Mouse (Mus musculus): ENCODE results near the gene Mea1.

The Mea1 gene

GRCm38 (mm10) chr17:46704887-46705835, 26.6 kb downstream of the Mea1 start, which contains the start of gene Ppp2r5d:
Gene Ppp2r5d (minus strand): TSS chr17:46705111.
- DNase-seq (ENCODE audit: low spot score): peak; percentile 95

GRCm38 (mm10) chr17:46706375-46707089, 27.9 kb downstream of the Mea1 start:
- no peak for DNase-seq (ENCODE audit: low spot score)

- peak; percentile 89 for DNase-seq (ENCODE audit: low spot score)
These were observed 32.5 kb downstream of the Mea1 start, which contains the start of gene Pex6 for GRCm38 (mm10) chr17:46710959-46711597. Gene Pex6 (plus strand): TSS chr17:46711463.

GRCm38 (mm10) chr17:46711612-46712271, 33.1 kb downstream of the Mea1 start:
- peak; percentile 61 for DNase-seq (ENCODE audit: low spot score)

- DNase-seq (ENCODE audit: low spot score): no peak
These were observed 33.8 kb downstream of the Mea1 start for GRCm38 (mm10) chr17:46712442-46712841.

GRCm38 (mm10) chr17:46713849-46714248, 35.3 kb downstream of the Mea1 start:
- DNase-seq (ENCODE audit: low spot score): no peak

GRCm38 (mm10) chr17:46714756-46715481, 36.3 kb downstream of the Mea1 start:
- no peak for DNase-seq (ENCODE audit: low spot score)

- DNase-seq (ENCODE audit: low spot score): no peak
These were observed 42.5 kb downstream of the Mea1 start for GRCm38 (mm10) chr17:46721077-46721476.

- DNase-seq (ENCODE audit: low spot score): no peak
These were observed 46.0 kb downstream of the Mea1 start for GRCm38 (mm10) chr17:46724477-46725084.

GRCm38 (mm10) chr17:46725273-46725672, 46.7 kb downstream of the Mea1 start:
- no peak for DNase-seq (ENCODE audit: low spot score)

GRCm38 (mm10) chr17:46725731-46726645, 47.4 kb downstream of the Mea1 start:
- no peak for DNase-seq (ENCODE audit: low spot score)

GRCm38 (mm10) chr17:46727271-46727670, 48.7 kb downstream of the Mea1 start:
- no peak for DNase-seq (ENCODE audit: low spot score)

GRCm38 (mm10) chr17:46728021-46728420, 49.4 kb downstream of the Mea1 start:
- no peak for DNase-seq (ENCODE audit: low spot score)

GRCm38 (mm10) chr17:46728496-46728895, 49.9 kb downstream of the Mea1 start:
- no peak for DNase-seq (ENCODE audit: low spot score)

GRCm38 (mm10) chr17:46728904-46729318, 50.3 kb downstream of the Mea1 start, which contains the start of gene Gnmt:
Gene Gnmt (minus strand): TSS chr17:46729168.
- no peak for DNase-seq (ENCODE audit: low spot score)

Measured in ovary, postnatal 36 days (tissue).